Mouse (Mus musculus): ENCODE data around the gene Raly. TPM values are rescaled to one million over a fixed set of nuclear protein-coding genes. Genes with fewer than 3 reads are reported as not detected.

Raly gene
- total and polyA plus RNA-seq, 2 experiments from 2014 or later, result 22.2 to 174 TPM

DNA sequence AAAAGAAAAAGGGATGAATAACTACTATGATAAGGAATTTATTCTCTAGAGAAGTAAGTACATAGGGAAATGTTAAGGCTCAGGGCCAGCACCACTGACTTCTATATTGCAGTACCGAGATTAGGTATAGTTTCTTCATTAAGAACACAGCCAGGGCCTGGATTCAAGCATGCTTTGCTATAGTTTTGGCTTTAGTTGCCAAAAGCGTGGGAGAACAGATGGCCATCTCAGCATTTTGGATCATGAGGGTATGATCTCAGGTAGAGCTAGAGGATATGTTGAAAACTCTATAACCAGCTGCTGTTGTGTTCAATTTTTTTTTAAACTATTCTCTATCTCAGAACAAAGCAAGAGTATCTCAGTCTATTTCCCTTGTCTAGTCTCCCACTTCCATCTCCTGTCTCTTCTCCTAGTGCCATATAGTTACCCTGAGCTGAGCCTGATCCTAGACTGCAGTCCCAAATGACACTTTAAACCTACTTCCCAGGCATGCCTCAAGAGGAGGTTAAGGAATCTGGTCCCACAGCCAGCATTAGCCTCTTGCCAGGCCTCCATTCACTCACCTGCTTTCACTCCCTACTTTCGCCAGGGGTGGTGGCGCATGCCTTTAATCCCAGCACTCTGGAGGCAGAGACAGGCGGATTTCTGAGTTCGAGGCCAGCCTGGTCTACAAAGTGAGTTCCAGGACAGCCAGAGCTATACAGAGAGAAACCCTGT is 43.4 kb downstream of the Raly start:
- DNase-seq (no peak), ATAC-seq (no peak)
- Histone ChIP-seq H3K27ac (ENCODE audit: low read depth, low read length) (no peak overlapping the region), H3K4me1 (ENCODE audit: insufficient read depth) (no peaks in the 10 kb centered on the region), H3K4me3 (ENCODE audit: low read depth, low read length) (no peak overlapping the region), H3K4me2 (ENCODE audit: low read depth) (no peak overlapping the region), H3K27me3 (ENCODE audit: insufficient read depth, low read length) (no peaks in the 10 kb centered on the region), H3K9me3 (ENCODE audit: low read length) (no peaks in the 10 kb centered on the region), H3K9ac (no peak overlapping the region), H3K36me3 (ENCODE audit: insufficient read depth) (no peaks in the 10 kb centered on the region)
- TF ChIP-seq CTCF (IDR thresholded peaks at IDR 0.05; ENCODE audit: low read depth), result no peak
- 80% methylated on average over 6 of the region's 6 CpGs for WGBS

DNA sequence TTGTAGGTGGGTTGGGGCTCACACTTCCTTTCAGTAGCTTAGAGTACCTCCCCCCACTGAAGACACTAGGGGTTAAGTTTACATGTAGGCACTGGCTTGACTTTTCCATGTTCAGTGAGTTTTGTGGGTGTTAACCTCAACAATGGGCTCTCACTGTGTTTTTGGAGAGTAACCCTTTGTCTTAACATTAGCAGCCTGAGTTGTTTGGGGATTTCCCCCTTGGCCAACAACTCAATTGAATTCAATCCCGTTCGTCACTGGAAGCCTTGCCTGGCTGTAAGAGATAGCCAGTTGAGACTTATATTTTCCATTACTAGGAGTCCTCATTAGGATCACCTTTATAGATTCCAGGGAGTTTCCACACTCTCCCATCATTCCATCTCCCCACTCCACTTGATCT is 45.6 kb downstream of the Raly start:
- TF ChIP-seq CTCF (IDR thresholded peaks at IDR 0.05; ENCODE audit: low read depth), result no peak
- 82% methylated on average over 2 of the region's 2 CpGs for WGBS
- no peak for ATAC-seq
- no peaks in the 10 kb centered on the region for H3K36me3 ChIP-seq (ENCODE audit: insufficient read depth)
- H3K4me1 ChIP-seq (ENCODE audit: insufficient read depth), result no peaks in the 10 kb centered on the region
- no peak overlapping the region for H3K9ac ChIP-seq
- H3K4me3 ChIP-seq (ENCODE audit: low read depth, low read length), result no peak overlapping the region
- H3K27ac ChIP-seq (ENCODE audit: low read depth, low read length), result no peak overlapping the region
- no peak for DNase-seq
- H3K4me2 ChIP-seq (ENCODE audit: low read depth), result no peak overlapping the region
- no peaks in the 10 kb centered on the region for H3K27me3 ChIP-seq (ENCODE audit: insufficient read depth, low read length)
- no peaks in the 10 kb centered on the region for H3K9me3 ChIP-seq (ENCODE audit: low read length)

DNA sequence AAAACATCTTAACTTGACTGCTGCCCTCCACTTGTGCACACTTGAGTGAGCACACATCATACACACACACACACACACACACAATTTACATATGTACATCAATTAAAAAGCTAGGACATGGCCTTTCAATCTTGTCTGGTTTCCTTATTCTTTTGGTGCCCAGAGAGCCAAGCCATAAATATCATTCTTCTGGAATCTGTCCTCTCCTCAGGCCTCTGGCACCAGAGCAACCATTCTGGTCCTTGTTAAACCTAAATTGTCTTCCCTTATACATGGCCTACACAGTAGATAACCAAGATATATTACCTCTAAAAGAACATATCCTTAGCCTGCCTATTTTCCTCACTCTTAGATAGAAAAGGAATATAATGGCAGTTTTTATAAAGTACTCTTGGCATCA is 57.2 kb downstream of the Raly start:
- Histone ChIP-seq H3K9me3 (ENCODE audit: low read length) (no peaks in the 10 kb centered on the region), H3K27ac (ENCODE audit: low read depth, low read length) (no peak overlapping the region), H3K36me3 (ENCODE audit: insufficient read depth) (no peaks in the 10 kb centered on the region), H3K9ac (no peak overlapping the region), H3K4me1 (ENCODE audit: insufficient read depth) (no peaks in the 10 kb centered on the region), H3K4me2 (ENCODE audit: low read depth) (no peak overlapping the region), H3K4me3 (ENCODE audit: low read depth, low read length) (no peak overlapping the region), H3K27me3 (ENCODE audit: insufficient read depth, low read length) (no peaks in the 10 kb centered on the region)
- ATAC-seq, result no peak
- DNase-seq, result no peak
- TF ChIP-seq CTCF (IDR thresholded peaks at IDR 0.05; ENCODE audit: low read depth), result no peak

DNA sequence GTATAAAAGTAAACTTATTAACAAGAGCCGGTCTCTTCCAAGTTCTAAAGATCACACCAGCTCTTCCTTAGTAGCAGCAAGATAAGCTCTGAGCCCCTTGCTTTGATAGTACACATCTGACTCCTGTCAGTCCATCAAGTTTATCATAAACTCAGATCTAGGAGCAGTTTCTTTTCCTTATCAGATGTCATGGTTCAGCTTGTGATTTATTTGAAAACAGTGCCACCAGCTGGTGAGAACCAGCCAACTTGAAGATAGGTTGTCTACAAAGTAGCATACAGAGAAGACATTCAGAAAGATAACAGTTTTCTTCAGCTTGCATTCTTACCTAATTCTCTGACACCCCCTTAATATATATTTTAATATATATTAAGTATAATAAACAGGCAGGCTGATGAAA is 64.5 kb downstream of the Raly start:
- Histone ChIP-seq H3K27ac (ENCODE audit: low read depth, low read length) (no peak overlapping the region), H3K27me3 (ENCODE audit: insufficient read depth, low read length) (no peaks in the 10 kb centered on the region), H3K9ac (no peak overlapping the region), H3K4me3 (ENCODE audit: low read depth, low read length) (no peak overlapping the region), H3K4me2 (ENCODE audit: low read depth) (no peak overlapping the region), H3K4me1 (ENCODE audit: insufficient read depth) (no peaks in the 10 kb centered on the region), H3K9me3 (ENCODE audit: low read length) (no peaks in the 10 kb centered on the region), H3K36me3 (ENCODE audit: insufficient read depth) (peaks cover 10% of the 10 kb centered on the region; the same call in 1 of the 2 replicates)
- peak; percentile 78 for TF ChIP-seq CTCF (IDR thresholded peaks at IDR 0.05; ENCODE audit: low read depth)
- ATAC-seq, result peak; percentile 55; the same call in 1 of the 2 replicates
- 87% methylated on average over 1 of the region's 1 CpGs for WGBS
- peak; percentile 83 for DNase-seq

DNA sequence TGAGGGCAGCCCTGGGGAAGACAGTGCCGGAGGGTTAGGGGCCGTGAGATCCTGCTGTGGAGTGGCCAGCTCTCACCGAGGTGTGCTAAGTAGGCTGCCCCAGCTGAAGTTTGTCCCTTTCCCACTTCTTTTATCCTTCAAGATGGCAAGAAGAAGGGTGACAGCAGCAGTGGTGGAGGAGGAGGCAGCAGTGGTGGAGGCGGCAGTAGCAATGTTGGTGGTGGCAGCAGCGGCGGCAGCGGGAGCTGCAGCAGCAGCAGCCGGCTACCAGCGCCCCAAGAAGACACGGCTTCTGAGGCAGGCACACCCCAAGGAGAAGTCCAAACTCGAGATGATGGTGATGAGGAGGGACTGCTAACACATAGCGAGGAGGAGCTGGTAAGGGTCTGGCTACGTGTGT is 72.8 kb downstream of the Raly start:
- Histone ChIP-seq H3K9me3 (ENCODE audit: low read length) (no peaks in the 10 kb centered on the region), H3K36me3 (ENCODE audit: insufficient read depth) (peaks cover 41% of the 10 kb centered on the region), H3K4me3 (ENCODE audit: low read depth, low read length) (no peak overlapping the region), H3K27ac (ENCODE audit: low read depth, low read length) (no peak overlapping the region), H3K4me2 (ENCODE audit: low read depth) (no peak overlapping the region), H3K27me3 (ENCODE audit: insufficient read depth, low read length) (no peaks in the 10 kb centered on the region), H3K4me1 (ENCODE audit: insufficient read depth) (no peaks in the 10 kb centered on the region), H3K9ac (no peak overlapping the region)
- ATAC-seq, result no peak
- DNase-seq, result no peak
- 92% methylated on average over 13 of the region's 13 CpGs for WGBS
- no peak for TF ChIP-seq CTCF (IDR thresholded peaks at IDR 0.05; ENCODE audit: low read depth)

DNA sequence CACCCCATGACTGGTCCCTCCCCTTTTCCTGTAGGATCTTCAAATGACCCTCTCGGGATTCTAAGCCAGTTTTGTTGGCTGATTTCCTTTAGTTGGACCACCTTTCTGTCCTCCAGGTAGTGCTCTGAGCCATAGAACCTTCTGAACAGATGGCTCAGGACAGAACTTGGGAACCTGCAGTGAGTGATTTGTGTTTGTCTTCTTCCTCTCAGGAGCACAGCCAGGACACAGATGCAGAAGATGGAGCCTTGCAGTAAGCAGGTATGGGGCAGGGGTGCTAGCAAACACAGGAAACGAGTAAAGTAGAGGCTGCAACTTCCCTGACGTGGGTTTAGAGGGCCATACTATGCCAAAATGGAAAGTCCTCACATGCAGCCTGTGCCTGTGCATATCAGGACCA is 74.8 kb downstream of the Raly start:
- H3K4me2 ChIP-seq (ENCODE audit: low read depth), result no peak overlapping the region
- 80% methylated on average over 3 of the region's 3 CpGs for WGBS
- peaks cover 48% of the 10 kb centered on the region for H3K36me3 ChIP-seq (ENCODE audit: insufficient read depth)
- no peaks in the 10 kb centered on the region for H3K4me1 ChIP-seq (ENCODE audit: insufficient read depth)
- DNase-seq (no peak), ATAC-seq (no peak)
- no peak overlapping the region for H3K9ac ChIP-seq
- no peaks in the 10 kb centered on the region for H3K9me3 ChIP-seq (ENCODE audit: low read length)
- no peak overlapping the region for H3K4me3 ChIP-seq (ENCODE audit: low read depth, low read length)
- TF ChIP-seq CTCF (IDR thresholded peaks at IDR 0.05; ENCODE audit: low read depth), result no peak
- no peak overlapping the region for H3K27ac ChIP-seq (ENCODE audit: low read depth, low read length)
- no peaks in the 10 kb centered on the region for H3K27me3 ChIP-seq (ENCODE audit: insufficient read depth, low read length)

DNA sequence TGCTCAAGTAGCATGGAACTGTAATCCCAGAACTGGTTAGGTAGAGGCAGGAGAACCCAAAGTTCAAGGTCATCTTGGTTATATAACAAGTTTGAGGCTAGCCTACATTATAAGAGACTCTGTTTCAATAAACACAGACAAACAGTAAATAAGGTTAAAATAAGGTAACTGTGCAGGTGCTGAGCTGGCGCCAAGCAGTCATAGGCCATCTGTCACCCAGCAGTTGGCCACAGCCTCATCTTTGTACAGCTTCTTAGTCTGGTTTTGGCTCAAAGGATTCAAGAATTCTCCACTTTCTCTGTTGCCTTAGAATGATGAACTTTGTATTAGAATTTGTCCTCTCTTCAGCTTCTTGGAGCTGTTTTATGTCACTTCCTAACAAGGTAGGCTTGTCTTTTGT is 77.2 kb downstream of the Raly start:
- no peak for TF ChIP-seq CTCF (IDR thresholded peaks at IDR 0.05; ENCODE audit: low read depth)
- no peak overlapping the region for H3K4me3 ChIP-seq (ENCODE audit: low read depth, low read length)
- 85% methylated on average over 1 of the region's 1 CpGs for WGBS
- H3K27ac ChIP-seq (ENCODE audit: low read depth, low read length), result no peak overlapping the region
- DNase-seq, result no peak
- H3K27me3 ChIP-seq (ENCODE audit: insufficient read depth, low read length), result no peaks in the 10 kb centered on the region
- H3K9ac ChIP-seq, result no peak overlapping the region
- ATAC-seq, result no peak
- no peaks in the 10 kb centered on the region for H3K9me3 ChIP-seq (ENCODE audit: low read length)
- H3K4me2 ChIP-seq (ENCODE audit: low read depth), result no peak overlapping the region
- H3K4me1 ChIP-seq (ENCODE audit: insufficient read depth), result no peaks in the 10 kb centered on the region
- H3K36me3 ChIP-seq (ENCODE audit: insufficient read depth), result peaks cover 64% of the 10 kb centered on the region
